Mouse (Mus musculus): ENCODE measurements around the gene Mylk3.
A peak's percentile ranks its signal among the peaks of the same experiment; 100 is the strongest.

Gene Mylk3

DNA sequence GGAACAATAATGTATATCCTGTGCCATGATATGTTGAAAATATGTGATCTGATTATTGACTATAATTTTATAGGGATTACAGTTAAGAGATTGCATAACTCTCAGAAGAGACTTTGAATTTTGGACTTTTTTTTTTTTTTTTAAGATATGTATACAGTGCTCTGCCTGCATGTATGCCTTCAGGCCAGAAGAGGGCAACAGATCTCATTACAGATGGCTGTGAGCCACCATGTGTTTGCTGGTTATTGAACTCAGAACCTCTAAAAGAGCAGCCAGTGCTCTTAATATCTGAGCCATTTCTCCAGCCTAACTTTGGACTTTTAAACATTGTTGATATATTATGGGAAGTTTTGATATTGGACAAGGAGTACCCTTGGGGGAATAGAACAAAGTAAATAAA, 74.4 kb downstream of the Mylk3 start:
- no peak for DNase-seq

DNA sequence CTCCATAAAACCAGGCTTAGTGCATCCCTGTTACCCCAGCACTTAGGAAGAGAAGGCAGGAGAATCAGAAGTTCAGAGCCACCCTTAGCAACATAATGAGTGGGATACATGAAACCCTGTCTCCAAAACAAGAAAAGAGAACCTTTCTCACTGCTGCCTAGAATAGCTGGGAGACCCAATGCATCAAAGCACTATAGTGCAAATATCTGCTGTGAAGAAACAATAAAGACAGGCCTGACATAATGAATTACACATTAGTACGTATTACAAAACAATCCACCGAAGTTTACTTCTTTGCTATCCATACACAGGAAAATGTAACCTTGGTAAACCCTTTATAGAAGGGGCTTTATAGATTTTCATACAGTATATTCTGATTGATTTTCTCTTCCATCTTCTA, 77.6 kb downstream of the Mylk3 start:
- DNase-seq, result no peak

DNA sequence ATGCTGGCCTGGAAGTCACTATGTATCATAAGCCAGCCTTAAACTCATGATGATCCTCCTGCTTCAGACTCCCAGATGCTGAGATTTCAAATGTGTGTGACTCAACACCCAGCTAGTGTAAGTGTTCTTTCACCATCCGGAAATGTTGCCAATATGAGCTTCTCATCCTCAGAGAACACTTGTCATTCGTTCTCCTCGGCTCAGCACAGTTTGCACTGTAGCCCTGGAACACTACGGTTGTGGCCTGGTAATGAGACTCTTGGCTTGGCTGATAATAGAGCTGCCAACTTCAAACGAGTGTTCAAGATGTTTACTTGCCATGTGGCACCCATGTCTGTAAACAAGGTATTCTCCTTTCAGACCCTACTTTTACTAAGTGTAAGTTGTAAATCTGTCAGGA, 82.6 kb downstream of the Mylk3 start:
- no peak for DNase-seq

DNA sequence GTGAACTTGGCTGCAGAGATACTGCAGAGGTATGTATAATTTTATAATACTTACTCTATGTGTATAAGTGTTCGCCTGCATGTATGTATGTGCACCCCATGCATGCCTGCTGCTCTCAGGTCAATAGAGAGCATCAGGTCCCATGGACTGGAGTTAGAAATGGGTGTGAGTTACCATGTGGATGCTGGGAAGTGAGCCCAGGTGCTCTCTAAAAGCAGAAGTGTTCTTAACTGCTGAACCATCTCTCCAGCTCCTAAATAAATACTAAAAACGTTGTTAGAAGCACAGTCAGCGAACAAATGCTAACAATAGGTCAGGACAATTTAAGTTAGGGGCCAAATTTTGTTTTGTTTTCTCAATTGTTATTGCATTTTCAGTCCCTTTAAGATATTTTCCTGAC, 83.2 kb downstream of the Mylk3 start:
- no peak for DNase-seq

DNA sequence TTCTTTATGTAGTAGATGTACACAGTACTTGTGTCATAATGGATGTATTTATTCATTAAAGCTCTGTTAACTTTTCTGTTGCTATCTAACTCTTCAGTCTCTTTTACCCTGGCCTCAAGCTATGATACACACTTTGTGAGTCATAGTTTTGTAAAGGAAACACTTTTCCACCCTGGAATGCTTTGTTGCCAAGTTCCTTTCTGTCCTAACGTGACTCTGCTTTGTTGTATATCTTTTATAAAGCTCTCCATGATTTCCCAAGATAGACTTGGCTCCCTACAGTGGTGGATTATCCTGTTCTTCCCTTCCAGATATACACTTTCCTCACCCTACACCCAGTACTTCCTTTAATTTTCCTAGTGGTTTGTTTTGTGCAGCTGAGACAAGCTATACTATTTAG, 84.2 kb downstream of the Mylk3 start:
- no peak for DNase-seq

DNA sequence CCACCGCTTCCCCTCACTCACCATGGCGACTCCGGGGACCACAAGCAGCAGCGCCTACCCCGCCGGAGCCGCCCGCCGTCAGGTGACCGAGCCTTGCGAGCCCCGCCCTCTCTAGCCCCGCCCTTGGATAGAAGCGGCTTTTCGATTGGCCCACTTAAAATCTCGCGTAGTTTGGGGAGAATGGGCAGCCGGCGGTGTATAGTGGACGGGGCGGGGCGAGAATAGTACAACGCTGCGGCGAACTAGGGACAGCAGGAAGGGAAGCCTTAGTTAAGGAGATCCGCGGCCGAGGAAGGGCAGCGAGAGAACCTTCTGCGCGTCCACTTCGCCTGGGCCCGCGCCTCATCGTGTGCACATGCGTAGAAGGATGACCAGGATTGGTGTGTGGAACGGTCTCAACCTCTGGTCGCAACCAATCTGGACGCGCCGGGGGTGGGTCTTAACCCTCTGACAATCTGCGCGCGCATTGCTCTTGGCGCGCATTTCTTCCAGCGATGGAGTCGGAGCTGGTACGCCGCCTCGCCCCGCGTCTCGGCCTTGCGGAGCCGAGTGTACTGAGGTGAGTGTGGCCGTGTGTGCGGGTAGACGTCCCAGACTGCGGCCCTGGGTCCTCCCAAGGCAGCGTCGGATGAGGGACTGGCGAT, 86.6 kb downstream of the Mylk3 start, which contains the start of the genes Orc6 and Vps35:
Orc6 (plus strand) TSS at position 199 of the 644 bp plus-strand sequence.
Vps35 (minus strand) TSS at position 369 of the 644 bp plus-strand sequence.
- DNase-seq, result peak; percentile 95 to 96

DNA sequence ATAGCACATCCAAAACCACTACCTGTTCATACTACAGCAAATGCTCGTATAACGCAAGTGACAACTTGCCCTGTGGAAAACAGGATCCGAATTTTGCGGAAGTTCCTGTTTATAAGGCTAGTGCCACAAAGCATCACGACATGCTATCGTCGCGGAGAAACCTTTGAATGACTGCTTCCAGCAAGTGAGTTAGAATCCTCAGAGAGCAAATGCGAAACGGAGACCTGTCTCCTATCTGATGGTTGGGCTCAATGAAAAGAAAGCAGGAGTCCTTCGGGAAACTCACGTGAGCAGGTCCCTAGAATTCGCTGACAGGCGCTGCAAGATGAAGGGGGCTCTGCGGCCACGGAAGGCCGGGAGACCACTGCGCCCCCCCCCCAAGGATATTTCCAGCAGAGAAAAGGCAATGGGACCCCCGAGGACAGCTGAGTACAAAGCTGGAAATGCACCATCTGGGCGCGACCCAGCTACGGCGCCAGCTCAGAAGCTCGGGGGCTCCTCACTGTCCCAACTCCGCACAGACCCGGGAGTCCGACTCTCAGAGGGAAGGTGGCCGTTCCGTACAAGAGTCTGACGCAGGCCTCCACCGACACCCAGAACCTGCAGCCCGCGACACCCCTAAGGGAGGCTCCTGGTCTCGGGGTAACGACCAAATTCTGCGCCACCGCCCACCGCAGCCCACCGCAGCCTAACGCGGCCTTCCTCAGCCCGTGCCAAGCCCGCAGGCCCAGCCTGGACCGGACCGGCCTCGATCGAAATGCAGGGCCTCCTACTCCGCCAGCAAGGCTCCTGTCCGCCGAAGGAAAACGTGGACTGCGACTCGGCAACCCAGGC, 87.3 kb downstream of the Mylk3 start:
- DNase-seq, result no peak

DNA sequence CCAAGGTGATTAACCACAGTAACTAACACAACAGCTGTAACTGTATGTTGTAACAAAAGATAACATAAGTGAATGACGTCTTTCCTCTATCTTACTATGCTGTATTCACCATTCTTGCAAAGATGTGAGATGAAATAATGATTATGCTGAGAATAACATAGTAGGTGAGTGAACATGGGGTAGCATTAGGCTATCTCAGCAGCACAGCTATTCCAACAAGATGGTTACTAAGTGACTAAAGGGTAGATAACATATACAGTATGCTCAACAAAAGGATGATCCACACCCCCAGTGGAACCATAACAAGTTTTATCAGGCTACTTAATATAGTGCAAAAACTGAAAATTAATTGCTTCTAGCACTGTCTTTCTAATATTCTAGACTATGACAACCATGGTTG, 99.3 kb downstream of the Mylk3 start:
- no peak for DNase-seq

All from cerebellum, adult 18-20 months (tissue).